Mouse (Mus musculus) G1E-ER4 (cell line): Measurements from ENCODE around the gene Myo18a. TPM values are rescaled to one million over a fixed set of nuclear protein-coding genes. Genes with fewer than 3 reads are reported as not detected.

Source experiments
- GATA1 ChIP-seq: IDR thresholded peaks from one replicate; pipeline ENCODE4 v1.8.0; 2012; ENCODE audit warnings: low read length, inconsistent platforms
- polyA plus RNA-seq: library from polyadenylated mRNA; stranded (reverse); fragments of >175 nt; gene quantifications from 2 replicates; pipeline ENCODE4 v1.2.3, GENCODE M21; 2012

Gene Myo18a
- polyA plus RNA-seq, 1 experiment = 41.9 TPM

DNA sequence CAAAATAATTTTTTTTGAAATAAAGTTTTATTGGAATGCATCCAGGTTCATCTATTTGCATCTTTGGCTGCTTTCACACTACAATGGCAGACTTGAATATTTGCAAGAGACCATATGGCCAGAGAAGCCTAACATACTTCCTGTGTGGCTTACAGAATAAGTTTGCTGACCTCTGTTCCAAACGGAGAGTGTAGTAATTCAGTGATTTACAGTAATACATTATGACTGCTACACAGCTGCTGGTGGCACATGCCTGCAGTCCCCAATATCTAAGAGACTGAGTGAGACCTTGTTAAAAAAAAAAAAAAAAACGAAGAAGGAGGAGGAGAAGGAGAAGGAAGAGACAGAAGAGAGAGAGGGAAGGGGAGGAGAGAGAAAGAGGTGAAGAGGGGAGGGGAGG lies 126.4 kb downstream of the Myo18a start:
- TF ChIP-seq GATA1 = no peak

DNA sequence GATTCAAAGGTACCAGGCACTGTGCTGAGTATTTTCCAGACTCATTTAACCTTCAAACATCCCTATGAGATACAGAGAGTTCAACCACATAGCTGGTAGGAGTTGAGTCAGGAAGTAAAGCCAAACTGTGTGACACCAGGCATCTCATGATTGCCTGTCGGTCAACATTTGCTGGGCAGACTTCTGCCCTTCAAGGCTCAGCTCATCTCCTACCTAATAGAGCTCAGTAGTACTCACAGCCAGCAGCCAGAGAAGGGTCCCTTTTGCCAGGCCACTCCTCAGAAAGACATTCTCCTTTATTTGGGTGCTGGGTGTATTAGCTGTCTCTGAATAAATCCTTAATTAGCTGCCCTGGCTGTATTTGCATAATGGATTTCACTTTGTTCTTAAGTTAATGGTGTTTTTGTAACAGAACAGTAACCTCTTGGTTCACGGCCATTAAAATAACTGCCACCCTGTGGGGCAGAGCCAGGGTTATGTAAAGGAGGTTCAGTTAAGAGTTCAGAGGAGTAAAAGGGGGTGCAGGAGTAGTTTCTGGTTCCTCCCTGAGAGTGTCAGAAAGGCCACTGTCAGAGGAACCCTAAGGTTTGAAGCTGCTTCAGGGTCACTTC lies 127.7 kb downstream of the Myo18a start:
- no peak for TF ChIP-seq GATA1

DNA sequence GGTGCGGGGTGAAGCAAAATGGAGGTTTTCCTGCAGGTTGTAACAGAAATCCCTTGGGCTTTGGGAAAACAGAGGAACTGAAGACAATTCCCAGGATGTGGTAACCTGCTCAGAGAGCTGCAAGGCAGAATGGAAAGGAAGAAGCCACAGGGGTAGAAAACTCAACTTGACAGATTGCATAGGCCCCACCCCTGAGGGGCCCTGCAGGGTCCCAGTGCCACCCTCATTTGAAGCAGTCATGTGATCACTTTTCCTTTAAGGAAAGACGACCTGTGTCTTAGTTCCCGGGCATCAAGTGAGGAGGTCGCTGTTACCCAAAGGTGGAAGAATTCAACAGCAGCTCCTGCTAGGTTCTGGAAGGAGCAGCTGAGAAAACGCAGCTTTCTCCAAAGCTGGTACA lies 129.8 kb downstream of the Myo18a start:
- TF ChIP-seq GATA1 = no peak

DNA sequence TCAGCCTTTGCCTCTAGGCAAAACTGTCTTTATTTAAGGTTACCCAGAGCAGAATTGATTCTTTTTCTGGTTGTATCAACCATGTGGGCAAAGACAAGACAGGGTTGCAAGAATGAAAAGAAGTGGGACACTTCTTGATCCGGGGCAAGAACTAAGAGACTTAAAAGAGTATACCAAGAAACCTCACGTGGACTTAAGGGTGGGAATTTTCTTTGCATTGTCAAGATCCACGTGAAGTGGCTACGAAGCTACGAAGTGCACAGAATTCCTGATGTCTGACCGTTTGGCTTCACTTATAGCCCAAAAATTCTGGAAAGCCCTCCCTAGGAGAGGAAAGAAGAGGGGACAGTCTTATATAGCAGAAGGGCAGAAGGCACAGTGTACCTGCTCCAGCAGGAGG lies 130.2 kb downstream of the Myo18a start:
- TF ChIP-seq GATA1 = no peak

DNA sequence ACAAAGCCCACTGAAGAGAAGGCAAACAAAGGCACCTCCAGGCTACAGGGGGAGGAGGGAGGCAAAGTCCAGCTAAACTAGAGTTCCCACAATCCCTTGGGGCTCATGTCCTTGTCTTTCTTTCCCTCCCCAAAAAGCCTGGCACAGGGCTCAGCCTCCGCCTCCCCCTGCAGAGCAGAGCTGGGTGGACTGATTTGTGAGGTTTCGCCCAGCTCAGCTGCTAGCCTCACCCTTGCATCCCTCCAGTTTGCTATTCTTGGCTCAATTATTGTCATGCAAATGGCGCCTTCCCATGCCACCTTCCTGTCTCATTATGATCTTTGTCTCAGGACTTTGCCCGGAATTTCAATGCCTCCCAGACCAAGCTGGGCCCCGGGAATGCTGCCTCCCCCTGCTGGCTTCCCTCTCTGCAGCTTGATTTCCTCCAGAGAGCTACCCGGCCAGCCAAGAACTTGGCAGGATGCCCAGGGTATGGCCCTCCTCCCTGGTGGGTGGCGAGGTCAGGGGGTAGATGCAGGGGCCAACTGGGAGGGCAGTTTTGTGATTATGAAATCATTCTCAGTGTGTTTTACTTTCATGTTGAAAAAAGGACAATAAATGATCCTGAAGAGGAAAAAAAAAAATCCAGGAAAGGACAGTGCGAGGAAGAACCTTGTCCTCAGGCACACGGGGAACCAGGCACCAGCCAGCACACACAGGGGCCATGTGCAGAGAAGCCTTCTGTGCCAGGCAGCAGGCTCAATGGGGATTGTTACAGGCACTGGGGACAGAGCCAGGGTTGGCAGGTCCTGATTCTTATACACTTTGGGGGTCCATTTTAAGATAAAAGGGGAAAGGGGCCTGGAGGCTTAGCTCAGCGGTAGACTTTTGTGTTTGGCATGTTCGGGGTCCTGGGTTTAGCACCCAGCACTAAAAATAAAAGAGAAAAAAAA lies 131.0 kb downstream of the Myo18a start, which contains the start of gene Pipox:
Gene Pipox, minus strand, starts transcription at position 310 of the 932 bp plus-strand sequence.
- TF ChIP-seq GATA1 = no peak

DNA sequence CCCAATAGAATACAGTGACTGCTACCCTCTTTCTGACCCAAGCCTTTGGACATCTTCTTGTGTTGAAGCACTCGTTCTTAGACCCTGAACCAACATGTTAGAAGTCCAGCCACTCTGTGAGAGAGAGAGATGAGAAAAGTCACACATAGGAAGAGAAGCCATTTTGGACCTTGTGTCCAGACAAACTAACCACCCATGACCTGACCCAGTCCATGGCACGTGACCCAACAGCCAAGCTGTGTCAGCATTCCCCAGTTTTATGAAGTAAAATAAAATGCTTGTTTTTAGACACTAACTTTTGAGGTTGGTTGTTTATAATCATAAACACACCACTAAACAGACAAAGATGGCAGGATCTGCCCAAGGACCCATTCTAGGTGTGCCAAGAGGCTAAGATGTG lies 131.9 kb downstream of the Myo18a start:
- TF ChIP-seq GATA1 = no peak

DNA sequence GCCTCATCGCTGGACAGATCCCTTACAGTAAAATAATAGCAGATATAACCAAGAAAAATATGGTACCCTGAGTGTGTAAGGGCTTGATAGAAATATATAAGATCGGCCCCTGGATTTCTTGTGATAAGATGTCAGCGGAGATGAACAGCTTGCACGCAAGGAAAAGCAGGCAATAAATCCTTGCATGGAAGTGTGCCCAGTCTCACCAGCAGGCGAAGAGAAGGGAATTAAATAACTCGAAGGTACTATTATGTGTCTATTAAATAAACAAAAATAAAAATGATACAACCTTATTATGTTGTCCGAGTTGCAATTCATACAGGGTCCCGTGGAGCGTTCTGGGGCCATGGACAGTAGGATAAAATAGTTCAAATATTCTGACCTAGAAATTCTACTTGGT lies 133.0 kb downstream of the Myo18a start:
- no peak for TF ChIP-seq GATA1

DNA sequence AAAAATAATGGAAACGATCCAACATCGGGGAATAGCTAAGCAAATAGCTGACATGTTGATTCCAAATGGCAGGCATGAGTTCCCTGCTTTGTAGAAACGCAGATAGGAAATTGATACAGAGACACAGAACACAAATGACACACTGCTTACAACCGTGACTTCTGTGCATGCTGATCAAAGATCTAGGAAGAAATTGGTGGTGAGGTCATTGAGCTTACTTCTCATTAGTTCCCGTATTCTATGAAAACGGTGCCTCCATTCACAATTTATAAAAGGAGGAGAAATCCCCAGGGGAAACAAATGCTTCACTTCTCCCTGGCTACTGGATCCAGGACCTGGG lies 133.4 kb downstream of the Myo18a start:
- no peak for TF ChIP-seq GATA1

DNA sequence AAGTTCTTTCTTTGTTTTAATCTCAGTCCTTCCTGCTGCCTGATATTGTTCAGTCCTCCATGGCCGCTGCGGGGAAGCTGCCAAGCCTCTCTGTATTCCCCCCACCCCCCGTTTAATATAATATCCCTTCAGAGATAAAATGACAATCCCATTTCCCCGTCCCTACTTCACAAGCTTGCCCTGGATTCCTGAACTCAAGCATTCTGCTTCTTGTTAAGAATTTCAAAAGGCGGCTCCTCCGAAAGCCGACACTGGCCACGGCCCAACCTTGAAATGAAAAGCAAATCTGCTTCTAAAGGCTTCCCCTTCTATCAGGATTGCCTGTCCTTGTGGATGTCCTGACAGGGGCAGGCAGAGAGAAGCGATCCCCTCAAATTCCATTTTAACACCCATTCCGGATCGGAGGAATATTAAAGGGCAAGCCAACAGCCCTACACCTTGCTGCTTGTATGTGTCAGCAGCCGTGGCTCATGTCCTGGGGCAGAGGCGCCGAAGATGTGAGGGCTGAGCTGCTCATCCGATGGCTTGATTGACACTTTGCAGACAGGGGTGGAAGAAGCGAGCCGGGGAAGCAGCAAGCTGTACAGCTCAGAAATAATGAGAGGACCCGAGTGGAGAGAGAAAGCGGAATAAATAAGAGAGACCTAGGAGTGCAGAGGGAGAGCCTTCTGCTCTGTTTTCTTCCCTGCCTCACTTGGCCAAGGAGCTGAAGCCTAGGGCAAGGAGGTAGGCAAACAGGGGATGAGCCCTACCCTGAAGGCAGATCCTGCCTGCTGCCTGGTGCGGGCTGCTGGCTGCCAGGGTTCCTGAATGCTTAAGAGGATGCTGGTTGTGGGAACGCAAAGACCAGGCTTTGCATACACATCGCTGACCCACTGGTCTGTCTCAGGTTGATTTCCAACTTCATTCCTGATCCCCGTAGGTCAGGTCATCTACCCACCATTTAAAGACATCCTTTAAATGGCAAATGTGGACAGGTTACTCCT lies 134.1 kb downstream of the Myo18a start:
- TF ChIP-seq GATA1 = no peak

DNA sequence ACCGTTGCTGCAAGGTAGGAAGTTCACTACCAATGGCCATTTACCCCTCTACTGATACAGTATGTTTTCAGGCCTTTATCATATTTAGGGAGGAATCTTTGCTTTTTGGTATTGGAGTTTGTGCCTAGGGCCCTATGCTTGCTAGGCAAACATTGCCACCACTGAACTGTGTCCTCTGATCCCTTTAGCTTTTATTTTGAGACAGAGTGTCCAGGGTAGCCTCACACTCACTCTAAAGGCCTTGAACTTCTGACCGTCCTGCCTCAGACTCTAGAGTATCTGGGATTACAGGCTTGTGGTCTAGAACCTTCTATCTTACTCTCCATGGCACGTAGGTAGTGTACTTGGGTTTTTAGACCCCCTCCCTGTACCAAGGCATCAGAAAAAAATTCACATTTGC lies 137.1 kb downstream of the Myo18a start:
- TF ChIP-seq GATA1 = no peak

DNA sequence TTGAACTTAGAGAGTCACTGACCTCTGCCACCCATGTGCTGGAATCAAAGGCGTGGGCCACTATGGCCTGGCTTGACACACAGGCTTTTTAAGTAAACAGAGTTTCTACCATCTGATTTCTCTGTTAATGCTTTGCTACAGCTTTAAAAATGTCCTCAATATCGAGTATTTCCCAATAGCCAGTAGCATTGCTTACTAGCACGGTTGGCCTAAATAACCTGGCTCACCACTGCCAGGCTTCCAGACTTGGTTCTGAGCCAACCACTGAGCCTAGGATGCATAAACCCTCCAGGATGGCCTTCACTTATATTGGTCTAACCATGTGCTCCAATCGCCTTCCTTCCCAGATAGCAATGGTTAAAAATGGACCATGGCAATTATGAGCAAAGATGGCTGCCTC lies 137.7 kb downstream of the Myo18a start:
- no peak for TF ChIP-seq GATA1

DNA sequence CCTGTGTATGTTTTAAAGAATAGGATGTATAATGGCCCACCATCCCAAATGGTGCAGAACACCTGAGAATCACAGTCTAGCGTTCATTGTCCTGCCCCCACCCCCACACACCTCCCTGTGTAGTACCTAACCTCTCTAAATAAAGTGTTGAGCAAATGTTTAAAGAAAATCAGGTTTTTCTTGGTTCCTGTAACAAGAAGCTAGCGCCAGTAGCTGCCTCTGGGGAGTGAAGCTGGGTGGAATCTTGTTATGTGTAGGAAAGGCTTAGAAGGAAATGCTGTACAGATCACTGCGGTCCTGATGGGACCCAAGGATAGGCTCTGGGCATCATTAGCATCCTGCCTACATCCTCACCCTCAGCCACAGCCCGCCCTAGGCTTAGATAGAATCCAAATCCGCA lies 138.3 kb downstream of the Myo18a start:
- no peak for TF ChIP-seq GATA1

DNA sequence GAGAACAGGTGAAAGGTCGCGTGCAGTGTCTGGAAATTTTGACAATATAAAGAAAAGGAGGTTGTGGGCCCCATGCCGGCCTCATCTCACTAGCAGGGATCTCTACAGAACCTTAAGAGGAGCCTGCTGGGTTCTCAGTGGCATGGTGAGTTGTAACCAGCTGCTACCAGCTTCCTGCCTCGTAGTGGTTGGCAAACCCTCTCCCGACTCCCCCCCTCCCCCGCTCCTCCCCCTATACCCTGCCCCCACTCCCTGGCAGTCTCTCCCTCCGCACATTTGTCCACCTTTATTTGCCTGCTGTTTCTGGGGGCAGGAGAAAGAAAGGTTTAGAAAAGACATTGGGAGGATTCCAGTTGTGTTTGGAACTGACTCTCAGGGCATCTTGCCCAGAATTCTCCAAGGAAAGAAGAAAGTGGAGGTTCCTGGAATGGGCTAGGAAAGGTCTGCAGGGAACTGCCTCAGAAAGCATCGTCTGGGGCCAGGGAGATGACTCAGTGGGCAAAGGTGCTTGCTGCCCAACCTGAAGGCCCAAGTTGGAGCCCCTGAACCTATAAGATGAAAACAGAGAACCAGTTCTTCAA lies 138.8 kb downstream of the Myo18a start:
- TF ChIP-seq GATA1 = no peak

DNA sequence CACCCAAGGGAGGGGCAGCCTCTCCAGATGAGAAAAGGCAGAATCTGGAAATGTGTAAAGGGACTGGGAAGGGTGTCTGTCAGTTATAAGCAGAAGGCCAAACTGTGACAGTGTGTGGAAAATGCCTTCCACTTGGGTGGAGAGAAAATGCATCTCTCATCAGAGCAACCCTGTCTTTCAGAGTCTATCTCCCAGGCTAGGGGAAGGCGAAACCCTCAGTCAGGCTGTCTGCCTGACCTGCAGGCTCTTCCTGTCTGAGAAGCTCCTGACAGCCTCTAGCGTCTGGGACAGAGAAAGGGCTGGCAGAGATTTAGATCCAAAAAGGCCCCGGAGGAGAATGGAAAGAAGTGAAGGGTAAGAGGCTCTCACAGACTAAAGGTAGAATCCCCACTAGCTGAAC lies 140.7 kb downstream of the Myo18a start:
- TF ChIP-seq GATA1 = no peak

DNA sequence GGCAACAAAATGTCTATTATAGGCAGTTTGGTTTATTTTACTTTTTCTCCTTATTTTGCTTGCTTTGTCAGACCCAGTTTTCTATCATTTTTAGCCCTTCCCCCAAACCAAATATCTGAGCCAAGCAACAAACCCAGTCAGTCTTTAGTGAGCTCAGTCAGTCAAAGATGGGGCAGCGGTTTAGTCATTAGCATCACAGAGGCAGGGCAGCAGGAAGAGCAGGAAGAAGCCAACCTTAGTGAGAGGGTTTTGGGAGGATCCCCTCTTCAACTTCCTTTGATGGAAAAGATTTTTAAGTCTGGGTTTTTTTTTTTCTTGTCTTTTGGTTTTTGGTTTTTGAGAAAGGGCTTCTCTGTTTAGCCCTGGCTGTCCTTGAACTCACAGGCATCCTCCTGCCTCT lies 141.7 kb downstream of the Myo18a start:
- no peak for TF ChIP-seq GATA1
